Mouse (Mus musculus): ENCODE measurements around the gene Gli3. TPM values are rescaled to one million over a fixed set of nuclear protein-coding genes. Genes with fewer than 3 reads are reported as not detected.

Gene Gli3
- polyA plus RNA-seq, 1 experiment: not detected

DNA sequence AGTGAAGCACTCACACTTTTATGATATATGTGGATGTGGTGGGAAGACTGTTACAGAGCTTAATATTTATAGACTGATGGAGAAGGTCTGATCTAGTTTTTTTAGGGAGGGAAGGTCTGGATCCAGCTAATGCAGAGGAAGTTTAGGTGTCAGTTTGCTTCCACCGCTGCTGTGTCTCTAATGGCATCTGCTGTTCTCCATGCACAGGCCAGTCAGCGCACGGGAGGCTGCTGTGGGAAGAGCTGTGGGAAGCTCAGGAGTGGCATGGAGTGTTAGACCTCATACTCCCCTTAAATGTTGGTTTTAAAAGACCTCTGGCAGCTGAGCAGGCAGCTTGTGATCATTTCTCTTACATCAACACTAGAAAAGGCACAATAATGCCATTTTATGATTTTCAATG lies 7.0 kb downstream of the Gli3 start:
- TF ChIP-seq GATA1 (IDR thresholded peaks at IDR 0.05; ENCODE audit: low read length): no peak

DNA sequence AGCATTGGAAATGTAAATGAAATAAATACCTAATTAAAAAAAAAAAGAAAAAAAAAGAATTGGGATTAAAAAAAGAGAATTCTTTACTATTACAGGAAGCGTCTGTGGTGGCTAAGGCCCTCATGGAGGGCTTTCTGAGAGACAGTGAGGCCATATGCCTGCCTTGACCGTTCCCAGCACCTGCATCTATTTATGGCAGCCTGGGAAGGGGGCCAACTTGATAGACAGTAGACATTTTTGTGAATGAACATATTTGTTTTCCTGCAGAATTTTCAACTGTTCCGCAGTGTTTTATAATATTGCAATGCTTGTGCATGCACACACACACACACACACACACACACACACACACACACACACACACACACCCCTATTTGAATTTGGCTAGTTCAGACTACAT lies 9.7 kb downstream of the Gli3 start:
- TF ChIP-seq GATA1 (IDR thresholded peaks at IDR 0.05; ENCODE audit: low read length): no peak

DNA sequence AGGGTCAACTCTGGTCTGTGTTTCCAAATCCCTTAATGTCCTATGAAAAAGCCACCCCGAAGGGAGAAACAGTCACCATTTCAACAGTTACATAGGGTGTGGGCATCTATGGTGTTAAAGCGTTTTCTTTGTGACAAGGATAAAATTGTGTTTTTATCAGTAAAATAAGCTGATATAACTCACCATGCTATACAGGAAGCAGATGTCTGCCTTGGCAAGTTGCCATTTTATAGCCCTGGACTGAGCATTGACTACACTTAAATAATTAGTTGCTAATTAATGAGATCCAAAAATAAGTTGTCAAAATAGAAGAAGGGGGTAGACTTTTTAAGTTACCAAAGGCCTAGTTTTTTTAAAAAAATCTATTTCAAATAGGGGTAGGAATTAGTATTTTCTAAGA lies 11.4 kb downstream of the Gli3 start:
- no peak for TF ChIP-seq GATA1 (IDR thresholded peaks at IDR 0.05; ENCODE audit: low read length)

DNA sequence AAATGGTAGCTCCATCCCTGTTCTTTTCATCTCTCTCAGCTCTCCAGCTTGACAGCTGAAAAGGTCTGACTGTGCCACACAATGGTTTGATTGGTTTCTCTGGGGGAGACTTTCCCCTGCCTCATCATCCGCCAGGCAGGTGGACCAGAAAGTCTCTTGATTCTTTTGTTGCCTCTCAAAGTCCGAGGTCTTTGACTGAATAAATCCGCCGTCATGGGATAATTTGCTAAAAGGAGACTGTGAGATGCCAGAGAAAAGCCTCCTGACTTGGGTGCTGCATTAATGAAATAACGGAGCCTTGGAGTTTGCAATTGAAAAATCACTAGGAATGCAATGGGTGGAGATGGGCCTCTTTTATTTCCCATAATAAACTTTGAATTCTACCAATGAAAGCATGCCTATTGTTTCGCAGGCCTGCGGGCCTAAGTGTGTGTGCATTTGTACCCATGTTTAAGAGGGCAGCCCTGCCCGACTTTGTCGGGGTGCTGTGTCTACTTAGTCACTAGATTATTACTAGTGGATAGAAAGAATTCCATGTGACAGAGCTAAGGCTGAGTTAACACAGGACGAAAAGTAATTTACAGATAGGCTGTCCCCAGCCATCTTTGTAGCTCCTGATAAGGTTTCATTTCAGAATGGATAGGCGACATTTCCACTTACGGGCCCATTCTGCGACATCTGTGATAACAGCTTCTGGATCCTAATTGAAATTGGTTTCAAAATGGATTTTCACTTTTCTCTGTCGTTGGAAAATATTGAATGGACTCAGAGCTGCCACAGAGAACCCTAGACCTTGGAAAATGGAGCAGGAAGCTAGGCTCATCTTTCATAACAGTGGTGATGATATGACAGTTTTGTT lies 23.2 kb downstream of the Gli3 start:
- TF ChIP-seq GATA1 (IDR thresholded peaks at IDR 0.05; ENCODE audit: low read length): no peak

DNA sequence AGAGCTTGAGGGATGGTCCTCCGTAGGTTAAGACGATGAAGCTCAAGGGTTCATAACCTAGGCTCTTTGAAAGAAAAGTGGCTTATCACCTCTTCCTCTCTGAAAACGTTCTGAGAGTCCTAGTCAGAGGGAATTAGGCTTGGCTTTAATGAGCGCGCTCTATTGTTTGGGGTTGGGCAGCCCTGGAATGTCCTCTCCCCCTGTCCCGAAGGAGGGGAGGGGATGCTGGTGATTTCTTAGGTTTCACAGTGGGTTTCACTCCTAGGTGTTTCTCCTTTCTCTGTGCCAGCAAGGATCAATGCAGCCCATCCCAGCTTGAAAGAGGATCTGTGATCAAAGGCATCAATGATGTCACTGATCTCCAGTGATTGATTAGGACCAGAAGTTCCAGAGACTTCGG lies 24.3 kb downstream of the Gli3 start:
- no peak for TF ChIP-seq GATA1 (IDR thresholded peaks at IDR 0.05; ENCODE audit: low read length)

DNA sequence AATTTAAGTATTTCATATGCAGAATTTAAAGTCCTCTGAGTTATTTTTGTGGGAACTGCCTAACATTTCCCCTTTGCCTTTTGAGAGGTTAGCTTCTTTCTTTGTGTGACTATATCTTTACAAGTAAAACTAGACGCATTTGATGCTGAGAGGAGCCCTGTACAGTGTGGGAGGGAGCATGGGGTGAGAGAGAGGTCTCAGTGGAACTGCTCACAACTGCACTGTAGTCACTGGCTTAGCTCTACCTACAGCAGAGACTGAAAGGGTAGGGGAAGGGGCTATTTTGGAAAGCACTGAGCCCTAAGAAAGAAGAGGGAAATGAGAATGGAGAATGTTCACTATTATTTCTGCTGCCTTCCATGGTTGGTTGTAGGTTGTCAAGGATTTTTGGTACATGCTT lies 25.0 kb downstream of the Gli3 start:
- TF ChIP-seq GATA1 (IDR thresholded peaks at IDR 0.05; ENCODE audit: low read length): no peak

DNA sequence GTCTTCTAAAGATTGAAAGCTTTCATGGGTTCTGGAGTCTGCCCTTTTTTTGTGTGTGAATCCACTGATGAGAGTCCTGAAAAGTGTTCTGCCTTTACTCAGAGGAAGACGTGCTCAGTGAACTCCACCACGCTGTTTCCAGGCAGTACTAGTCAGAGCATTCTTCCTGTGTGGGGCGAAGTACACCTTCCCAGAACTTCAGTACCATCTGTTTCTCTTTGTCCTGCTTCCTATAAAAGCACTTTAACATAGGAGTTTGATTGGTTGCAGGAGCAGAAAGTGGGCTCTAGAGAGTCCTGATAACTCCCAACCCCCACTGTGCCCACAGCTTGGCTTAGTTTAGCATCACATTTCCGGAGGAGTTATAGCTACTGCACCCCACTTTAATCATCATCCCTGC lies 32.8 kb downstream of the Gli3 start:
- no peak for TF ChIP-seq GATA1 (IDR thresholded peaks at IDR 0.05; ENCODE audit: low read length)

DNA sequence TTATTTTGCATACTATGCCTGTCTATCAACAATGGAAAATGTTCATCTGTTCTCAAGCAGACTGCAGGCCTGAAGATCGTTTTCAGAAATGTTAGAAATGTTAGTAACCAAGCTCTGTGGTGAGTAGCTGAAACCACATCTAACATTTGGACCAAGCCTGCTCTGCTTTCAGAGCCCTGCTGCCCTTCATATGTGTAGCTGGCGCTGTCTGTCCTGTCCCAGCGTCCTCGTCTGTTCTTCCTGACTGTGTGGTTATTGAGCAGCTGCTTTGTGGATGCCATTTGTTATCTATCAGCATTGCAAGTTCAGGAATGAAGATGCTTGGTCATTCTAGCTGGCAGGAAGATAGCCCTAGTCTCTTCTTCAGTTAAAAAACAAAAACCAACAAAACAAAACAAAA lies 35.3 kb downstream of the Gli3 start:
- no peak for TF ChIP-seq GATA1 (IDR thresholded peaks at IDR 0.05; ENCODE audit: low read length)

DNA sequence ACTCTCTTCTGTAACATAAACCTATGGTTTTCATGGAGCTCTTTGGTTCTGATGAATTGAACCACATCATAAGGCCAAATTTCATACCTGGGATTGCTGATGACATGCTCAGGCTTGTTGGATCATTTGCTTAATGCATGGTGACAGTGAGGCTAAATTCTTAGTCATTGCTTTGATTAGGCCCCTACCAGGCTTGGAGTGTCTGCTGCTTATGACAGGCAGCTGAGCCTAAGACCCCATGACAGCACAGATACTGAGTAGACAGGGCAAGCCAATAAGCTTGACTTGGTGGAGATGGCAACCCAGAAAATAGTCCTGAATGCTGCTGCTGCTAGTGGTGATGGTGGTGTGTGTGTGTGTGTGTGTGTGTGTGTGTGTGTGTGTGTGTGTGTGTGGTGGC lies 47.9 kb downstream of the Gli3 start:
- no peak for TF ChIP-seq GATA1 (IDR thresholded peaks at IDR 0.05; ENCODE audit: low read length)

DNA sequence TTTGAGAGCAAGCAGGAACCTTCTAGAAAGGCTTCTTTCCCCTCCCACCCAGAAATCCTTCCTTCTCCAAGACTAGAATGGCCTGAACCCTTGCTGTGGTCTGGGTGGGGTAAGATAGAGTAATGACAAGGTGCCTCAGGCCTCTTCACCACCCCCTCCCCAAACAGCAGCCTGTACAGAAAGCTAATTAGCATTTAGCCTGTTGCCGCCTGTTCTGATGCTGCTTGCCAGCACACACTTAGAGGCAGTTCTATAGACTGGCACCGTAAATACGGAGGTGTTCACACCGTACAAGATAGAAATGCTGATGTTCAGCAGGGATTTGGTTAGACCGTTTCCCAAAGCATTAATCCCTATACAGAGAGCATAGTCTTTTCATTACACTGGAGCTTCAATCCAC lies 50.1 kb downstream of the Gli3 start:
- TF ChIP-seq GATA1 (IDR thresholded peaks at IDR 0.05; ENCODE audit: low read length): no peak

DNA sequence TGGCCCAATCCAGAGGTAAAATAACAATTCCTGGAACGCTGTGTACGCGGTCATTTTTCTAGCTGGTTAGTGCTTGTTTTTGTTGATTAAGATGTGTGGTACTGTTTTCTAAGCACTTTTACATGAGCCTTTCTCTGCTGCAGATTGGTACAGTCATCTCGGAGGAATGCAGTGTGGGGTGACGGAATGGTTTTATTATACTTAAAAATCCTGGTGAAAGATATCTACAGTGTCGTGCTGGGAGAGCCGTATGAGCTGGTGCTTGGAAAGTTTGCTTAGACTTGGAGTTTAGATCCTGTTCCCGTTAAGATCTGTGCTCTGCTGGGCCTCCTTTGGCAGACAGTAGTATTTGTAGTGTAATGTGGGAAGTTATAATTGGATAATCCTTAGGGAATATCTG lies 51.0 kb downstream of the Gli3 start:
- no peak for TF ChIP-seq GATA1 (IDR thresholded peaks at IDR 0.05; ENCODE audit: low read length)

DNA sequence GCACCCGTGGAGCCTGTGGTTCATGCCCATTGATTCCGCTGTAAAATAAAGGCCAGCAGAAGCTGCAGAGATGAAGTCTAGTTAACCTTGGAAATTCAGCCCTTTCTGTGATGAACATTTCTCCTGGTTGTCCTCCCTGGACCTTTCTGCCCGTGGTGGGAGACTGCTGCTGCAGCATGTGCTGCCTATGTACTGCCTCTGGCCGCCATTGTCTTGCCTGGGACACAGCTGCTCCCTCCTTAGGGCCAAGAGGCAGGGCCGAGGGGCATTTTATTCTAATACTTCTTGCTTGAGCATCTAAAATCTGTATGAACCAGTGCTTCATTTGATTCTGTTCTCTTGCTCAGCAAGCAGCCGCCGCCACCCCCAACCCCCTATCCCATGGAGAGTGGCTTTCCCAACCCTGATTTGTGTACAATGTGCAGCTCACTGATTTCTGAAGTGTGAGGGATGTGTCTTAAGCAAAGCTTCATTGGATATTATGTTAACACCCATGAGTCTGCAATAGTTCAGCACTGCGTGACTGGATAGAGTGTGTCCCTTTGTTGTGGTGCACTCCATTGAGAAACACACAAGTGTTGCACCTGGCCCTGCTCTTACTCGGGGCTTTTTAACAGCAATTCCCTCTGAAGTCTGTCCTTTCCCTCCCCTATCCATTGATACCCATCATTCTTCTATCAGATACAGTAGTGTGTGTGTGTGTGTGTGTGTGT lies 54.2 kb downstream of the Gli3 start:
- TF ChIP-seq GATA1 (IDR thresholded peaks at IDR 0.05; ENCODE audit: low read length): no peak

DNA sequence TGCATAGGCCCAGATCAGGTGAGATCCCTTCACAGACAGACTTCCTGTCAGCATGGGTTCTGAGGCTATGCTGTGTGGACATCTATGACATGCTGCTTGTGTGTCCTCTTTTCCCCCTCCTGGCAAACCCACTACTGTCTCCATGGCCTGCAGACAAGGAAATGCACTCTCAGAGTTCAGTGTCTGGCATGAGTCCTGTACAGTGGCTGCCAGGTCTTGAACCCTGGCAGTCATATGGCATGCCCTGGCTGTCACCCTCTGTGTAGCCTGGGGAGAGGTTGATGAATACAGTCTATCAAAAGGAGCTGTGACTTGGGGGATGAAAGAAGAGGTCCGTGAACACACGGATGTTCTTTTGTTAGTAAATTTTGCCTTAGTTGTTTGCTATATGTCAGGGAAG lies 57.3 kb downstream of the Gli3 start:
- no peak for TF ChIP-seq GATA1 (IDR thresholded peaks at IDR 0.05; ENCODE audit: low read length)

DNA sequence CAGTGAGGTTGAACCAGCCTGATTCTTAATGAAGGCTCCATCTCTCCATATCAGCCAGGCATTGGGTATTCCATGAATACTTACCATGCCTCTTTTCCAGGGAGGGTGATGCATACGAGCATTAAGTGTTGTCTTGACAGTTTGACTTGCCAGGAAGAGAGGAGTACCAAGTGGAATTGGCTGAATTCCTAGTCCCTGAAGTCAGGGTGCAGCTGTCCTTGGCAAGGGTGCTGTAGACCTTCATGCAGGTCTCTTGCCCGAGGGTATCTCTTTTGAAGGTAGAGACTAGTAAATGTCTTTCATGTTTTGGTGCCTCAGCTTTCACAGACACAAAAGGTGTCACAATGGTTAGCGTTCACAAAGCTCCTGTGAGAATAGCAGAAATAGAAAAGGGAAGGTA lies 59.1 kb downstream of the Gli3 start:
- no peak for TF ChIP-seq GATA1 (IDR thresholded peaks at IDR 0.05; ENCODE audit: low read length)

DNA sequence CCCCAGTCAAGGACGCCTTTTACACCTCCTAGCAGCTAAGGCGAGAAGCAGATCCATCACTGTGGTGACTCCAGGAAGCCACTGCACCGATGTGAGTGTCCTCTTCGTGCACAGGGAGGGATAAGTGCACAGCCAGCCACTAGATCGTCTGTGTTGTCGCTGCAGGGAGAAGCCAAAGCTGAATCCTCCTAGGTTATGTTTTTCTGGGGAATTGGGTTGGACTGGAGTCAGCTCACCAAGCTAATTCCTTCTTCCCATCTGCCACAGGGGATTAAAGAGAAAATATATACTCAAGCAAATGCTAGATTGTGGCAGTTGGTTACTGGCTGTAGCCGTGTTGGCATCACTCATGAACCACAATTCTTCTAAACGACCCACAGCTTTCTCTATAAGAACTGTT lies 61.2 kb downstream of the Gli3 start:
- no peak for TF ChIP-seq GATA1 (IDR thresholded peaks at IDR 0.05; ENCODE audit: low read length)

DNA sequence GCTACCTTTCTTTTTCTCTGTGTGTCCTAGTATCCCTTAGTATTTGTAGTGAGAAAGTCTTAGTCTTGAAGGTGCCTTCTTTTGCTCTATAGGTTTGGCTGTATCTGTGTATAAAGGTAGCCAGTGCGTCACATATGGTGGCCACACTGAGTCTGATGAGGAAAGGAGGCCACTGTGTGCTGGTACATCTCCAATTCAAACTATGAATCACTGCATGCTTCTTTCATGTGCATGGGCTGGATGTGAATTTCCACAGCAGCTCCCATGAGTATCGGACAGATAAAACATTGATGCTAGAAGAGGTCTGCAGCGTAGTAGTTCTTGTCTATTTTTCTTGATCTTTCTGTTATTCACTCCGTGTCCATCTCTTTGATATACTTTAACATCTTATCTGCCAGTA lies 63.7 kb downstream of the Gli3 start:
- TF ChIP-seq GATA1 (IDR thresholded peaks at IDR 0.05; ENCODE audit: low read length): no peak

DNA sequence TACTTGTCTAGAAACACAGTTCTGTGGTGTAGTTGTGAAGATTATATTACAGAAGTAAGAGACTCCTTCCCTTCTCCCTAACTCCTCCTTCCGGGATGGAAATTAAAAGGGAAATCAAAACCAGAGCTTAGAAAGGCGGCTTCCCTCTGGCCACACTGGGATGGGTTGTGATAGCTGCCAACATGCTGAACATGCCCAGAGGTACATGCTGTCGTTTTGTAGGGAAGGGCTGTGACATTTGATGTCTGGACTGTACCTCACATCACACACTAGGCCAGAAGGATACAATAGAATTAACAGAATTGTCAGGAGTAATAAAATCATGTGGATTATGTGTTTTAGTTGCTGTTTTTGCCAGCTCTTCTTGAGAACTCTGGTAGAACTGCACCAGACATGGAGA lies 68.5 kb downstream of the Gli3 start:
- no peak for TF ChIP-seq GATA1 (IDR thresholded peaks at IDR 0.05; ENCODE audit: low read length)

Data from G1E-ER4 (cell line).